8 mouse cellular contexts compared by ENCODE assay signal in genomic region chr8:79638001-79638706, GRCm38 (mm10). TPM values are rescaled to one million over a fixed set of nuclear protein-coding genes. Genes with fewer than 3 reads are reported as not detected.
DNase-seq lines count a peak whose midpoint lies in the region; ATAC-seq lines count a peak whose summit lies in the region.

No protein-coding gene starts in this region.

- H3K9me3 ChIP-seq in heart, embryonic 10.5 days, result 0 out of 2 replicates have a peak, but pooled peaks cover 3% of the 10 kb centered on the region
- no peaks in the 10 kb centered on the region for H3K9me3 ChIP-seq in intestine, embryonic 14.5 days (ENCODE audit: control insufficient read depth, low read length)
- no peaks in the 10 kb centered on the region for H3K9me3 ChIP-seq in midbrain, embryonic 13.5 days

- peak overlapping the region; percentile 99 for H3K27ac ChIP-seq in heart, embryonic 10.5 days
- peak overlapping the region; percentile 95; the same call in 1 of the 2 replicates for H3K27ac ChIP-seq in intestine, embryonic 14.5 days (ENCODE audit: low read depth)
- peak overlapping the region; percentile 97 for H3K27ac ChIP-seq in midbrain, embryonic 13.5 days

- H3K4me1 ChIP-seq in heart, embryonic 10.5 days, result peaks cover 15% of the 10 kb centered on the region
- peaks cover 16% of the 10 kb centered on the region for H3K4me1 ChIP-seq in intestine, embryonic 14.5 days (replicated peaks; ENCODE audit: control insufficient read depth, insufficient read depth, low read length)
- peaks cover 28% of the 10 kb centered on the region for H3K4me1 ChIP-seq in midbrain, embryonic 13.5 days (replicated peaks)

- no peak for ATAC-seq in intestine, embryonic 14.5 days (replicated peaks; ENCODE audit: low FRiP score, low TSS enrichment, low read depth)
- no peak for ATAC-seq in midbrain, embryonic 13.5 days

- no peaks in the 10 kb centered on the region for H3K36me3 ChIP-seq in heart, embryonic 10.5 days
- H3K36me3 ChIP-seq in intestine, embryonic 14.5 days (ENCODE audit: control insufficient read depth, insufficient read depth, low read length), result no peaks in the 10 kb centered on the region
- no peaks in the 10 kb centered on the region for H3K36me3 ChIP-seq in midbrain, embryonic 13.5 days

- H3K27me3 ChIP-seq in heart, embryonic 10.5 days (ENCODE audit: insufficient read depth, poor library complexity, severe bottlenecking), result no peaks in the 10 kb centered on the region
- H3K27me3 ChIP-seq in intestine, embryonic 14.5 days (replicated peaks; ENCODE audit: control insufficient read depth, insufficient read depth, low read length), result no peaks in the 10 kb centered on the region
- no peaks in the 10 kb centered on the region for H3K27me3 ChIP-seq in midbrain, embryonic 13.5 days

- peak overlapping the region; percentile 97 for H3K4me3 ChIP-seq in heart, embryonic 10.5 days
- peak overlapping the region; percentile 56 for H3K4me3 ChIP-seq in intestine, embryonic 14.5 days (ENCODE audit: low read depth, low read length)
- peak overlapping the region; percentile 93 for H3K4me3 ChIP-seq in midbrain, embryonic 13.5 days (replicated peaks)

- H3K4me2 ChIP-seq in intestine, embryonic 14.5 days (ENCODE audit: low read length), result peak overlapping the region; percentile 69
- H3K4me2 ChIP-seq in midbrain, embryonic 13.5 days (replicated peaks), result peak overlapping the region; percentile 74

- H3K9ac ChIP-seq in intestine, embryonic 14.5 days (ENCODE audit: low read length), result peak overlapping the region; percentile 55
- peak overlapping the region; percentile 84 for H3K9ac ChIP-seq in midbrain, embryonic 13.5 days (replicated peaks)

- intact Hi-C loops in heart, postnatal 14 days (cut with DNase I), result loop anchor here (2.0 to 5.0 kb wide), 4 partner anchors 17 to 343 kb away; partner anchors contain the start of genes Abce1, Anapc10 and Mmaa

- 11% methylated on average over 11 of the region's 11 CpGs for WGBS in heart, embryonic 10.5 days
- 5% methylated on average over 11 of the region's 11 CpGs for WGBS in intestine, embryonic 14.5 days
- 13% methylated on average over 11 of the region's 11 CpGs for WGBS in midbrain, embryonic 13.5 days

- DNase-seq in heart, embryonic 10.5 days (ENCODE audit: low spot score), result no peak
- DNase-seq in heart, postnatal 14 days, result no peak
- DNase-seq in 416B (ENCODE audit: low read depth), result peak; percentile 50
- peak; percentile 25 to 65 for DNase-seq in cerebellum, postnatal 25 days
- DNase-seq in intestine, embryonic 14.5 days (ENCODE audit: low spot score), result no peak
- DNase-seq in adrenal gland, postnatal 4 days (ENCODE audit: low spot score in 2 of 2), result no peak
- DNase-seq in layer of hippocampus, adult 9-10 months (ENCODE audit: low spot score), result no peak

RNA-seq across cellular contexts. Expression of gene Otud4, which starts 1.3 kb away (rescaled TPM):
- polyA plus RNA-seq in heart, embryonic 10.5 days (2016; fragmentation: Nextera tagmentation; extraction: Ambion mirVana), result 18.4 and 21.9 TPM in 2 replicates
- 10 to 100 TPM; 45.5 to 45.7 TPM for total RNA-seq in heart, postnatal 14 days (2021)
- polyA plus RNA-seq in intestine, embryonic 14.5 days (2014; fragmentation: Nextera tagmentation; extraction: Ambion mirVana), result 28.1 and 30.3 TPM in 2 replicates
- polyA plus RNA-seq in midbrain, embryonic 13.5 days (2015; fragmentation: Nextera tagmentation; extraction: Ambion mirVana), result 10.5 and 11.0 TPM in 2 replicates
- total RNA-seq in adrenal gland, postnatal 4 days (2021), result 10 to 100 TPM; 52.8 to 55.6 TPM

Comparison
In these comparisons a context has a peak if more than half of its experiments do, and no peak if none do; other contexts are left out.
1. DNase-seq: peak in 416B (single experiment) and cerebellum, postnatal 25 days (2 of 2); none in heart, embryonic 10.5 days (single experiment), heart, postnatal 14 days (0 of 2), intestine, embryonic 14.5 days (single experiment), adrenal gland, postnatal 4 days (0 of 2) and layer of hippocampus, adult 9-10 months (single experiment).
2. Peak in every context shown above with its lines, with median percentiles within 50 percentile points of each other: H3K27ac ChIP-seq and H3K4me3 ChIP-seq.